Mouse (Mus musculus) lung, adult 2 months (tissue): ENCODE data around the gene Tomm20l. TPM values are rescaled to one million over a fixed set of nuclear protein-coding genes. Genes with fewer than 3 reads are reported as not detected.

Experiments used
- DNase-seq: peaks from one replicate; pipeline ENCODE4 v3.0.0; 2022
- H3K4me1 ChIP-seq: fragments of 200-500 bp; 2 replicates; pipeline ENCODE4 v1.6.1; 2011; ENCODE audit warnings: low read length; ENCODE audit not compliant: control insufficient read depth, insufficient read depth
- H3K4me3 ChIP-seq: fragments of 200-500 bp; replicated peaks from 2 replicates; pipeline ENCODE3; 2011; ENCODE audit warnings: low read depth, mild to moderate bottlenecking, control low read depth, low read length; ENCODE audit errors: extremely low read depth
- CTCF ChIP-seq: fragments of 200-500 bp; IDR thresholded peaks from 2 replicates; pipeline ENCODE4 v1.5.1; 2011; ENCODE audit warnings: mild to moderate bottlenecking, low read length, control low read depth; ENCODE audit not compliant: insufficient read depth
- POLR2A ChIP-seq: fragments of 200-500 bp; IDR thresholded peaks from 2 replicates; pipeline ENCODE4 v1.6.1; 2011; ENCODE audit warnings: low read depth, mild to moderate bottlenecking, control low read depth, low read length, borderline replicate concordance; ENCODE audit errors: extremely low read depth
- WGBS: fragments of 180-500 bp; shearing (Covaris S2); methylation state at CpG from one replicate; pipeline ENCODE4 v1.1.7; 2018; 5-methylcytosine and 5-hydroxymethylcytosine counted together
- polyA plus RNA-seq: library from polyadenylated mRNA; depleted of rRNA; stranded (reverse); fragments of >200 nt; gene quantifications from 2 replicates; pipeline ENCODE4 v1.2.3, GENCODE M21; 2012; rRNA removed

Tomm20l gene
- polyA plus RNA-seq, 1 experiment: not detected

DNA sequence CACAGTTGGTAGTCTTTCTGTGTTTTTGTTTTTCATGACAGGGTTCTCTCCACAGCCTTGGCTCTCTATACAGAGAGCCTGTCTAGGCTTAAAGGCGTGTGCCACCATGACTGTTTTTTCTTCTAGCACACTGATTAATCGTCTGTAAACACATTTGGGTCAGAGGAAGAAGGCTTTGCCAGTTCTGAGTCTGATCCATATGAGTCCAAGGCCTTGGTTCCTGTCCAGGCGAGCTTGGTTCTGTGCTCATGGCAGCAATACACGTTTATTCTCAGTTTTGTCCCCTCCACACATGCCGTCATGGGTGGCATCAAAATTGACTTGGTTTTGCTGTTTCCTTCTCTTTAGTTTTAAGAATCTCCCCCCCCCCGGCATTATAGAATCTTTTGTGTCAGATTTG lies 38.2 kb downstream of the Tomm20l start:
- Histone ChIP-seq H3K4me3 (no peak overlapping the region), H3K4me1 (no peaks in the 10 kb centered on the region)
- no peak for DNase-seq
- TF ChIP-seq POLR2A (no peak), CTCF (no peak)
- WGBS: 81% methylated on average over 6 of the region's 6 CpGs

DNA sequence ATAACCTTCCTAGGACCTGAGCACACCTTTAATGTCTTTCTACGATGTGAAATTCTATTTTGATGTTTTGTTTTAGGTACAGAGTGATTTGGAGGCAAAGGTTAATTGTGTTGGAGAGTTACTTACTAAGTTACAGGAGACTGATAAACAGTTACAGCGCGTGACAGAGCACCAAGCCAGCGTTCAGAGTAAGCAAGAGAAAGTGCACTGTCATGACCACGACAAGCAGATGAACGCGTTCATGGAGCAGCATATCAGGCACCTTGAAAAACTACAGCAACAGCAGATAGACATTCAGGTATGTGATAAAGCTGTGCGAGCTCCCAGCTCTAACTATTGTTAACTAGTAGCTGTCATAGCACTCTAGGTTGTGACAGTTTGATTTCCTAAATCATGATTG lies 38.9 kb downstream of the Tomm20l start:
- no peak for DNase-seq
- Histone ChIP-seq H3K4me1 (no peaks in the 10 kb centered on the region), H3K4me3 (no peak overlapping the region)
- TF ChIP-seq CTCF (no peak), POLR2A (no peak)
- WGBS: 92% methylated on average over 8 of the region's 8 CpGs

DNA sequence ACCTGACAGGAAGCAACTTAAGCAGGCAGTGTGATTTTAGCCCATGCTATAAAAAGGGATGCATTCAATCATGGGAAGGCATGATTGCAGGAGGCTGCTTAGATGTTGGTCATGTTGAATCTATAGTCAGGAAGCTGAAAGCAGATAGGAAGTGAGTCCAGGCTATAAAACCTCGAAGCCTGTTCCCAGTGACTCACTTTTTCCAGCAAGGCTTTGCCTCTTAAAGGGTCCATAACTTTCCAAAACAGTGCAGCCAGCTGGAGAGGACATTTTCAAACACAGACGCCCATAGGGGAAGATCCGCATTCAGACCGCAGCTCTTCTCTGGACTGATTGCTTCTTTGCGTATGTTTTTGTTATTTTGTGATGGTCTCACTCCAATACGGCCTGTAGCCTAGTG lies 43.8 kb downstream of the Tomm20l start:
- Histone ChIP-seq H3K4me1 (no peaks in the 10 kb centered on the region), H3K4me3 (no peak overlapping the region)
- TF ChIP-seq POLR2A (no peak), CTCF (no peak)
- 85% methylated on average over 6 of the region's 6 CpGs for WGBS
- DNase-seq: no peak

DNA sequence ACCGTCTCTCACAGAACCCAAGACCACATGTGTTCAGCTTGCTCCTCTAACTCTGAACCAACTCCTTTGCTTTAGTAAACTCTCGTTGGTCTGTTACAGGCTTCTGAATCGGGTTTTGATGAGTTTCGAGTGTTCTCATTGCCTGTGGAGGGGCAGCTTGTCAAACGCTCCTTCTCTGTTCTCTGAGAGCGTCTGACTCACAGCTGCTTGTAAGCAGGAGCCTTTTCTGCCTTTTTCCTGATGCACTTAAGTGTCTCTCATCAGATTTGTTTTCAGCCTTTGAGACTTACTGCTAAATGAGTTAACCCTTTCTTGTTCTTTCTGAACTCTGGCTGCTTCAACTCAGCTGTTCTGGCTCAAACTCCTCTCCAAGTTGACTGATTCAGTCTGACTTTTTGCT lies 46.7 kb downstream of the Tomm20l start:
- WGBS: 74% methylated on average over 6 of the region's 6 CpGs
- no peak for DNase-seq
- no peaks in the 10 kb centered on the region for H3K4me1 ChIP-seq
- H3K4me3 ChIP-seq: no peak overlapping the region
- no peak for TF ChIP-seq POLR2A
- no peak for TF ChIP-seq CTCF

DNA sequence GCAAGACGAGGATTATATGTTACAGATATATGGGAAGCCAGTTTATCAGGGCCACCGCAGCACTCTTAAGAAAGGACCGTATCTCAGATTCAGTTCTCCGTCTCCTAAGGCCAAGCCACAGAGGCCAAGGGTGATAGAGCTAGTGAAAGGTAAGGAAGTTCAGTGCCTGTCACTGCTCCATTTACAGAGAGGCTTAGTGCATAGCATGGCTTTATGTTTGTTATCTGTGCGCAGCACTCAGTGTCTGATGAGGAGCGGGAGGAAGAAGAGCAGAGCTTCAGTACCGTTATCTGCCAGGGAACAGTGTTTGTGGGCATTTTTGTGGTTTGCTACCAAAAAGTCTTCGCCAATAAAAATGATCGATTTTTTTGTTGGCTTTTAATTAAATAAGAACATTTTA lies 53.2 kb downstream of the Tomm20l start:
- DNase-seq: no peak
- no peaks in the 10 kb centered on the region for H3K4me1 ChIP-seq
- WGBS: 95% methylated on average over 9 of the region's 9 CpGs
- TF ChIP-seq CTCF (no peak), POLR2A (no peak)
- H3K4me3 ChIP-seq: no peak overlapping the region

DNA sequence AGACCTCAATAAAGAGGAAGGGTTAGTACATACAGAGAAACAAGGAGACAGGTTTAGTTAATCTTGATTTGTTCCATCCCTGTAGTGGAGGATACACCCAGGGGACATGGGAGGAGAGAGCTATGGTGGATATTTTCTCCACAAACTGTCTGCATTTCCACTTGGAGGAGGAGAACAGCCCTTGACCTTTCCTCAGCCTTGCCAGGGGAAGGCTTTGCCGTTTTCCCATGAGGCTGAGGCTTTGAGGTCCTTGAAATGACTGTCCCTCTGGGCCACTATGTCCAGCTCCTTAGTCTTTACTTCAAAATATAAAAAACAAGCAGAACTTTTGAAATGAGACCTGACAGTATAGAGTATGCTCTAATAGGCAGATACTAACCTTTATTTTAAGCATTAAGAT lies 58.7 kb downstream of the Tomm20l start:
- TF ChIP-seq POLR2A: no peak
- no peak for TF ChIP-seq CTCF
- whole genome bisulfite sequencing: 71% methylated on average over 1 of the region's 1 CpGs
- Histone ChIP-seq H3K4me1 (no peaks in the 10 kb centered on the region), H3K4me3 (no peak overlapping the region)
- no peak for DNase-seq

Other genes with a start within 250 kb of the Tomm20l start
- gene Actr10, start 173.6 kb upstream of the Tomm20l start, polyA plus RNA-seq: 11.7 and 26.5 TPM in 2 replicates
- 14.9 and 30.0 TPM in 2 replicates for gene Psma3, start 136.8 kb upstream of the Tomm20l start, polyA plus RNA-seq
- gene Arid4a, start 95.4 kb upstream of the Tomm20l start, polyA plus RNA-seq: 4.1 and 5.4 TPM in 2 replicates
- 6.2 and 7.9 TPM in 2 replicates for gene Timm9, start 25.3 kb downstream of the Tomm20l start, polyA plus RNA-seq
- 1.9 and 2.3 TPM in 2 replicates for gene 2700049A03Rik, start 25.4 kb downstream of the Tomm20l start, polyA plus RNA-seq
- gene Dact1, start 198.5 kb downstream of the Tomm20l start, polyA plus RNA-seq: 7.5 and 8.7 TPM in 2 replicates